Mouse (Mus musculus) CH12.LX (cell line): Measurements from ENCODE around the gene Cep63. TPM values are rescaled to one million over a fixed set of nuclear protein-coding genes. Genes with fewer than 3 reads are reported as not detected.

ENCODE experiments used
- DNase-seq: peaks from one replicate; pipeline ENCODE4 v3.0.0-alpha.2; 2013; ENCODE audit errors: extremely low read depth
- H3K27ac ChIP-seq: 2 replicates; pipeline ENCODE4 v1.5.1; 2012; ENCODE audit warnings: low read depth, mild to moderate bottlenecking, control low read depth, moderate library complexity; ENCODE audit not compliant: insufficient read depth
- H3K27me3 ChIP-seq: replicated peaks from 2 replicates; pipeline ENCODE3; 2012; ENCODE audit warnings: inconsistent platforms
- H3K36me3 ChIP-seq, 2 experiments: replicated peaks in 1 of 2; 2 replicates each; pipeline versions ENCODE3 to v1.6.1; 2012; ENCODE audit warnings: inconsistent platforms in 1 of 2, low read length in 1 of 2, mild to moderate bottlenecking in 1 of 2, mixed read lengths in 1 of 2, moderate library complexity in 1 of 2; ENCODE audit not compliant: control insufficient read depth in 1 of 2, insufficient read depth in 1 of 2
- H3K4me1 ChIP-seq, 2 experiments: 2 replicates each; pipeline ENCODE4 v1.6.1; 2012; ENCODE audit warnings: inconsistent platforms in 1 of 2, moderate library complexity in 1 of 2; ENCODE audit not compliant: insufficient read depth in 2 of 2, control insufficient read depth in 1 of 2
- H3K4me2 ChIP-seq: 2 replicates; pipeline ENCODE4 v1.6.1; 2012; ENCODE audit warnings: low read depth, mild to moderate bottlenecking, control low read depth; ENCODE audit not compliant: poor library complexity, insufficient read depth, severe bottlenecking
- H3K4me3 ChIP-seq, 3 experiments: fragments of 150-350 bp in 1 of 3; sonication (generic) in 1 of 3; replicated peaks in 1 of 3; 2 replicates each; pipeline versions ENCODE3 to v1.5.1; 2011 to 2012; ENCODE audit warnings: low read depth in 2 of 3, low read length in 2 of 3, mild to moderate bottlenecking in 2 of 3, moderate library complexity in 2 of 3, control low read depth in 1 of 3, improper control_type of control experiment in 1 of 3, inconsistent platforms in 1 of 3, mixed read lengths in 1 of 3; ENCODE audit not compliant: poor library complexity in 1 of 3
- H3K79me2 ChIP-seq: replicated peaks from 2 replicates; pipeline ENCODE4 v1.6.1; 2012; ENCODE audit warnings: mild to moderate bottlenecking, moderate library complexity; ENCODE audit not compliant: control insufficient read depth, poor library complexity, insufficient read depth, severe bottlenecking; ENCODE audit errors: extremely low read depth
- H3K9ac ChIP-seq: 2 replicates; pipeline ENCODE4 v1.6.1; 2012; ENCODE audit warnings: low read depth, mild to moderate bottlenecking, control low read depth, moderate library complexity; ENCODE audit not compliant: insufficient read depth
- H3K9me3 ChIP-seq: replicated peaks from 2 replicates; pipeline ENCODE3; 2012; ENCODE audit warnings: low read length, inconsistent platforms, mixed read lengths
- BHLHE40 ChIP-seq: IDR thresholded peaks from 2 replicates; pipeline ENCODE4 v1.6.1; 2011; ENCODE audit warnings: mild to moderate bottlenecking, low read depth, low read length, improper control_type of control experiment
- CHD1 ChIP-seq: IDR thresholded peaks from 2 replicates; pipeline ENCODE4 v1.6.1; 2012; ENCODE audit warnings: low read depth, low read length, improper control_type of control experiment, inconsistent platforms
- CHD2 ChIP-seq: IDR thresholded peaks from 2 replicates; pipeline ENCODE4 v1.6.1; 2011; ENCODE audit warnings: low read length, improper control_type of control experiment
- CTCF ChIP-seq, 2 experiments: IDR thresholded peaks in 1 of 2; conservative IDR thresholded peaks in 1 of 2; 2 replicates each; pipeline ENCODE4 v1.5.1; 2011 to 2012; ENCODE audit warnings: low read depth in 2 of 2, low read length in 2 of 2, improper control_type of control experiment in 1 of 2, inconsistent platforms in 1 of 2, mild to moderate bottlenecking in 1 of 2, moderate library complexity in 1 of 2
- E2F4 ChIP-seq: IDR thresholded peaks from 2 replicates; pipeline ENCODE4 v1.6.1; 2011; ENCODE audit warnings: low read depth, low read length, improper control_type of control experiment; ENCODE audit not compliant: insufficient replicate concordance
- ELF1 ChIP-seq: IDR thresholded peaks from 2 replicates; pipeline ENCODE4 v1.6.1; 2014; ENCODE audit warnings: low read depth, mild to moderate bottlenecking, inconsistent platforms, low read length, improper control_type of control experiment
- EP300 ChIP-seq: IDR thresholded peaks from 2 replicates; pipeline ENCODE4 v1.6.1; 2011; ENCODE audit warnings: low read length, improper control_type of control experiment
- ETS1 ChIP-seq: conservative IDR thresholded peaks from 2 replicates; pipeline ENCODE4 v1.6.1; 2012; ENCODE audit warnings: low read depth, mild to moderate bottlenecking, inconsistent platforms, low read length, improper control_type of control experiment, moderate library complexity
- GABPA ChIP-seq: IDR thresholded peaks from 2 replicates; pipeline ENCODE4 v1.6.1; 2012; ENCODE audit warnings: low read depth, low read length, improper control_type of control experiment, inconsistent platforms; ENCODE audit not compliant: insufficient replicate concordance
- HCFC1 ChIP-seq: IDR thresholded peaks from 2 replicates; pipeline ENCODE4 v1.6.1; 2012; ENCODE audit warnings: low read depth, mild to moderate bottlenecking, inconsistent platforms, low read length, improper control_type of control experiment
- IRF4 ChIP-seq: IDR thresholded peaks from 2 replicates; pipeline ENCODE4 v1.6.1; 2014; ENCODE audit warnings: low read depth, mild to moderate bottlenecking, inconsistent platforms, low read length, improper control_type of control experiment
- JUN ChIP-seq: IDR thresholded peaks from 2 replicates; pipeline ENCODE4 v1.6.1; 2011; ENCODE audit warnings: low read depth, mild to moderate bottlenecking, low read length, improper control_type of control experiment, moderate library complexity; ENCODE audit not compliant: insufficient read depth
- JUND ChIP-seq: conservative IDR thresholded peaks from 2 replicates; pipeline ENCODE4 v1.6.1; 2011; ENCODE audit warnings: low read depth, low read length, improper control_type of control experiment
- KAT2A ChIP-seq: IDR thresholded peaks from 2 replicates; pipeline ENCODE4 v1.6.1; 2012; ENCODE audit warnings: low read length, improper control_type of control experiment, inconsistent platforms; ENCODE audit not compliant: insufficient replicate concordance
- MAFK ChIP-seq: IDR thresholded peaks from 2 replicates; pipeline ENCODE4 v1.6.1; 2011; ENCODE audit warnings: low read length, improper control_type of control experiment; ENCODE audit not compliant: insufficient replicate concordance
- MAX ChIP-seq: IDR thresholded peaks from 2 replicates; pipeline ENCODE4 v1.6.1; 2011; ENCODE audit warnings: low read length, improper control_type of control experiment
- MAZ ChIP-seq: IDR thresholded peaks from 2 replicates; pipeline ENCODE4 v1.6.1; 2012; ENCODE audit warnings: low read depth, mild to moderate bottlenecking, inconsistent platforms, low read length, improper control_type of control experiment, moderate library complexity
- MEF2A ChIP-seq: IDR thresholded peaks from 2 replicates; pipeline ENCODE4 v1.6.1; 2014; ENCODE audit warnings: low read depth, mild to moderate bottlenecking, inconsistent platforms, low read length, improper control_type of control experiment, borderline replicate concordance
- MXI1 ChIP-seq: IDR thresholded peaks from 2 replicates; pipeline ENCODE4 v1.6.1; 2011; ENCODE audit warnings: mild to moderate bottlenecking, low read depth, low read length, improper control_type of control experiment
- MYC ChIP-seq: IDR thresholded peaks from 2 replicates; pipeline ENCODE4 v1.6.1; 2011; ENCODE audit warnings: low read depth, mild to moderate bottlenecking, improper control_type of control experiment, low read length
- NELFE ChIP-seq: IDR thresholded peaks from 2 replicates; pipeline ENCODE4 v1.6.1; 2011; ENCODE audit warnings: low read depth, low read length, improper control_type of control experiment
- NRF1 ChIP-seq: IDR thresholded peaks from 2 replicates; pipeline ENCODE4 v1.6.1; 2014; ENCODE audit warnings: low read depth, mild to moderate bottlenecking, inconsistent platforms, low read length, improper control_type of control experiment, moderate library complexity
- POLR2A ChIP-seq: IDR thresholded peaks from 2 replicates; pipeline ENCODE4 v1.6.1; 2011; ENCODE audit warnings: low read depth, mild to moderate bottlenecking, improper control_type of control experiment, low read length
- POLR2AphosphoS2 ChIP-seq: IDR thresholded peaks from 2 replicates; pipeline ENCODE4 v1.6.1; 2011; ENCODE audit warnings: low read depth, low read length, improper control_type of control experiment
- RAD21 ChIP-seq: IDR thresholded peaks from 2 replicates; pipeline ENCODE4 v1.6.1; 2011; ENCODE audit warnings: low read depth, mild to moderate bottlenecking, low read length, improper control_type of control experiment, moderate library complexity
- SIN3A ChIP-seq: IDR thresholded peaks from 2 replicates; pipeline ENCODE4 v1.6.1; 2012; ENCODE audit warnings: low read length, improper control_type of control experiment, inconsistent platforms
- SMC3 ChIP-seq: IDR thresholded peaks from 2 replicates; pipeline ENCODE4 v1.6.1; 2011; ENCODE audit warnings: low read depth, low read length, improper control_type of control experiment
- TBP ChIP-seq: conservative IDR thresholded peaks from 2 replicates; pipeline ENCODE4 v1.6.1; 2011; ENCODE audit warnings: low read depth, low read length, improper control_type of control experiment
- TCF12 ChIP-seq: IDR thresholded peaks from 2 replicates; pipeline ENCODE4 v1.6.1; 2014; ENCODE audit warnings: low read depth, mild to moderate bottlenecking, inconsistent platforms, low read length, improper control_type of control experiment
- UBTF ChIP-seq: IDR thresholded peaks from 2 replicates; pipeline ENCODE4 v1.6.1; 2012; ENCODE audit warnings: low read depth, mild to moderate bottlenecking, inconsistent platforms, low read length, improper control_type of control experiment, moderate library complexity
- USF1 ChIP-seq: IDR thresholded peaks from 2 replicates; pipeline ENCODE4 v1.6.1; 2014; ENCODE audit warnings: low read depth, mild to moderate bottlenecking, inconsistent platforms, low read length, improper control_type of control experiment
- USF2 ChIP-seq: conservative IDR thresholded peaks from 2 replicates; pipeline ENCODE4 v1.6.1; 2011; ENCODE audit warnings: low read depth, low read length, improper control_type of control experiment
- ZC3H11A ChIP-seq: IDR thresholded peaks from 2 replicates; pipeline ENCODE4 v1.6.1; 2012; ENCODE audit warnings: low read depth, mild to moderate bottlenecking, inconsistent platforms, low read length, improper control_type of control experiment
- ZMIZ1 ChIP-seq: IDR thresholded peaks from 2 replicates; pipeline ENCODE4 v1.6.1; 2012; ENCODE audit warnings: low read depth, mild to moderate bottlenecking, inconsistent platforms, low read length, improper control_type of control experiment
- ZNF384 ChIP-seq: IDR thresholded peaks from 2 replicates; pipeline ENCODE4 v1.6.1; 2012; ENCODE audit warnings: low read depth, low read length, improper control_type of control experiment, inconsistent platforms
- dilution Hi-C: fragments of 300-500 bp; cut with MboI; formaldehyde crosslinking; loops from 2 replicates; pipeline ENCODE4 v1.14.3; 2020; ENCODE audit warnings: low sequenced_read_pairs; ENCODE audit not compliant: extremely low pct_unique_long_range_greater_than_20kb, extremely low pct_ligation_motif_present
- in situ Hi-C: fragments of 300-500 bp; cut with MboI; formaldehyde crosslinking; loops from 3 replicates; pipeline ENCODE4 v1.14.3; 2019; ENCODE audit warnings: low sequenced_read_pairs, low pct_ligation_motif_present, low pct_unique_long_range_greater_than_20kb, mixed read lengths
- polyA plus RNA-seq: library from polyadenylated mRNA; unstranded; fragments of >175 nt; gene quantifications from 2 replicates; pipeline ENCODE4 v1.2.1, GENCODE M21; 2012; ENCODE audit warnings: low read depth; ENCODE audit not compliant: insufficient read length
- total RNA-seq, 2 experiments: library from RNA; depleted of rRNA; stranded (reverse); fragments of 300-350 nt in 1 of 2; fragments of >200 nt in 1 of 2; gene quantifications; 2 replicates each; pipeline ENCODE4 v1.2.3; 2012 to 2014

Cep63 gene
- 18.7 and 24.8 TPM in 2 replicates for total RNA-seq (2012; rRNA removed)
- total RNA-seq (2014; rRNA removed): 27.3 and 34.9 TPM in 2 replicates
- polyA plus RNA-seq: 45.6 and 62.4 TPM in 2 replicates

- Histone ChIP-seq H3K9me3 (no peaks in the 10 kb centered on the region), H3K4me2 (peak within 1 kb of the TSS; percentile 99)
- peak; percentile 7; the same call in 1 of the 2 replicates for TF ChIP-seq GABPA
- TF ChIP-seq KAT2A: peak; percentile 84; the same call in 1 of the 2 replicates
- TF ChIP-seq BHLHE40: peak; percentile 76
- TF ChIP-seq ZMIZ1: peak; percentile 38; the same call in 1 of the 2 replicates
- peak; percentile 72; the same call in 1 of the 2 replicates for TF ChIP-seq MAX
- TF ChIP-seq JUN: no peak
- peak; percentile 91 for TF ChIP-seq USF2
- peak; percentile 57; the same call in 1 of the 2 replicates for TF ChIP-seq MXI1
- TF ChIP-seq IRF4: peak; percentile 51; the same call in 1 of the 2 replicates
- TF ChIP-seq JUND: no peak
- peak; percentile 95 for TF ChIP-seq SIN3A
- no peak for TF ChIP-seq EP300
- TF ChIP-seq NELFE: peak; percentile 62
- 0 out of 2 replicates have a peak, but pooled peaks have one; percentile 9 for TF ChIP-seq MEF2A
- TF ChIP-seq ZNF384: no peak
- TF ChIP-seq TCF12: peak; percentile 67; the same call in 1 of the 2 replicates
- TF ChIP-seq CHD2: no peak
- TF ChIP-seq POLR2A: peak; percentile 80
- TF ChIP-seq ETS1: no peak; the same call in 1 of the 2 replicates
- TF ChIP-seq NRF1: peak; percentile 84
- TF ChIP-seq CHD1: no peak
- no peak for TF ChIP-seq UBTF
- TF ChIP-seq MAFK: no peak
- peak; percentile 85 for TF ChIP-seq MAZ
- TF ChIP-seq HCFC1: peak; percentile 91
- TF ChIP-seq POLR2AphosphoS2: no peak
- TF ChIP-seq CTCF (conservative IDR thresholded peaks at IDR 0.05 in 1 of 2, IDR thresholded peaks at IDR 0.05 in 1 of 2; ENCODE audit: low read depth in 2 of 2, low read length in 2 of 2): no peak
- no peak for TF ChIP-seq RAD21
- TF ChIP-seq ELF1: peak; percentile 100
- peak; percentile 54 for TF ChIP-seq TBP
- no peak for TF ChIP-seq ZC3H11A
- TF ChIP-seq E2F4: peak; percentile 64; the same call in 1 of the 2 replicates
- TF ChIP-seq SMC3: no peak
- TF ChIP-seq MYC: peak; percentile 55; the same call in 1 of the 2 replicates
- peak; percentile 95 for TF ChIP-seq USF1
- TF ChIP-seq, all 38 proteins: peak for 21
- DNase-seq: peak; percentile 95
- in situ Hi-C loops (no loop called here), dilution Hi-C loops (no loop called here)
- no peaks in the 10 kb centered on the region for H3K27me3 ChIP-seq
- H3K79me2 ChIP-seq: peaks cover 9% of the 10 kb centered on the region
- peaks cover 0 to 18% of the 10 kb centered on the region in 2 experiments for H3K36me3 ChIP-seq
- peak within 1 kb of the TSS; percentile 87 for H3K9ac ChIP-seq
- peak within 1 kb of the TSS; percentile 82 to 100 (median 87) for H3K4me3 ChIP-seq
- H3K27ac ChIP-seq: peak within 1 kb of the TSS; percentile 86
- peaks cover 0 to 49% of the 10 kb centered on the region in 2 experiments; a peak in 3 of 4 replicates for H3K4me1 ChIP-seq
Observed at GRCm38 (mm10) chr9:102625983-102626838, at the start of gene Cep63, which contains the start of gene Anapc13. Cep63 (minus strand) TSS chr9:102626534. Anapc13 (plus strand) TSS chr9:102626296.
